Mouse (Mus musculus) activated CD4-positive, CD25-positive, alpha-beta regulatory T cell, adult 4 months (primary cell): ENCODE data around the gene Otud7a. TPM values are rescaled to one million over a fixed set of nuclear protein-coding genes. Genes with fewer than 3 reads are reported as not detected.

Experiments used
- ATAC-seq: one replicate; pipeline ENCODE4 v1.8.0; 2017
- polyA plus RNA-seq, 2 experiments: library from polyadenylated mRNA; unstranded; fragments of 100-300 nt; shearing (Covaris generic); gene quantifications; one replicate each; pipeline ENCODE4 v1.2.1; 2017

Otud7a gene
- polyA plus RNA-seq, 2 experiments from 2014 or later = not detected

- no peak for ATAC-seq
Observed at GRCm38 (mm10) chr7:63719183-63719944, 274.8 kb downstream of the Otud7a start.

DNA sequence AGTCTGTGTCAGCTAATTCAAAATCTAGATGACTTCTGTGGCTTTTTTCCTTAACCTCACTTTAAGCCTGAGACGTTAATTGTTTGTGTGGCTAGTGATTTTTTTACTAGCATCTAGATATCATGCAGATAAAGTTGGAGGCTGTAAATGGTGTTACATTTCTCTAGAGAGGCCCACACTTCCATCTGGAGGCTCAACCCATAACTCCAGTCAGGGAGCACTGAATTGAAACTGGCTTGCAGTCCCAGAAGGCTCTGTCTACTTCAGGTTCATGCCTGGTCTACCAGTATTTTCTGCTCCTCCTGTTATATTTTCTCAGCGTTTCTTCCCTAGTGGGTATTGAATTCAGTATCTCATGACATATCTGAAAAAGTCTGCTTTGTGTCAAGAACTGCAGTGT is 276.1 kb downstream of the Otud7a start:
- no peak for ATAC-seq

- no peak for ATAC-seq
Observed at GRCm38 (mm10) chr7:63725040-63725729, 280.6 kb downstream of the Otud7a start.

DNA sequence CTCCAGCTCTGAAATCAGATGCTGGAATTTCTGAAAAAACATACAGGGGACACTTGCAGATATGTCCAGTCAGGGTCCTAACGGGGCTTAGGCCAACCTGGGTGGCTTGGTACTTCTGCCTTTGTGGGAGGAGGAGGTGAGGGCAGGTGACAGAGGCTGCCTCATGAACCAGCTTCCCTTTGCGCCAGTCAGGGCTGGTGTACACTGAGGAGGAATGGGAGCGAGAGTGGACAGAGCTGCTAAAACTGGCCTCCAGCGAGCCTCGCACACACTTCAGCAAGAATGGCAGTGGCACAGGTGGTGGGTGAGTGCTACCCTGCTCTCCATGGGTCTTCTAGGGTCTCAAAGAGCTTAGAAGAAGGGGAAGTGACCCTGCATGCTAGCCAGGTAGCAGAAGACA is 285.1 kb downstream of the Otud7a start:
- no peak for ATAC-seq

DNA sequence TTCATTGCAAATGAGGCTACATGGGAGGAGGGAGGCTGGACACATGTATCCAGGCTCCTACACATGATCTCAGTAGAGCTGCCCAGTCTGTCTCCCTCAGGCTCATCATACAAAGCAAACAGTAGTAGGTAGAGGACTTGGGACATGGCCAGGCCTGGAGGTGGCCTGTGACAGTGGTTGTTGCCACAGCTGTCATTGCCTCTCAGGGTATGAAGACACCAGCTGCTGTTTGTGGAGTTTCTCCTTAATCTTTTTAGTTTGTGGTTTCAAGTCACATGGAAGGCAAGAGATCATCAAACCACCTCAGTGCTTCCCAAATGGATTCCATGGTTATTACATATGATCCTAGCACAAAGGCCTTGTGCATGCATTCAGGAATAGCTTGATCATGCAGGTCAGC is 285.5 kb downstream of the Otud7a start:
- no peak for ATAC-seq

DNA sequence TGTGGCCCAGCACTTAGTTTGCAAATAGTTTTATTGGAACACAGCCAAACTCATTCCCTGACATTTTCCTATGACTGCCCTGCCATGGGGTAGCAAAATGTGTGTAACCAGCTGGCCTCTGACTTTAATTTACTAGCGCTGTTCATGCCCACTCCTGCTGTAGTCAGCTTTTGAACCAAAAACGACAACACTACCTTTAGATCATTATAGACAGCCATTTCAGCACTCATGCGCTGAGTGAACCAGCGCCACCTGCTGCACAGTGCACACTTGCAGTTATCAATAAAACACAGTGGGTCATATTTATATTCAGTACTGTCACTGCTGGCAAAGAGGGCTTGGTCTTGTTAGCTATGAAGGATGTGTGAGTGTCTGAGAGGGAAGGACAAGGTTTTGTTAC is 293.2 kb downstream of the Otud7a start:
- no peak for ATAC-seq

GRCm38 (mm10) chr7:63738142-63738541 is 293.6 kb downstream of the Otud7a start:
- ATAC-seq = no peak

- no peak for ATAC-seq
Observed at GRCm38 (mm10) chr7:63743116-63743515, 298.6 kb downstream of the Otud7a start.

DNA sequence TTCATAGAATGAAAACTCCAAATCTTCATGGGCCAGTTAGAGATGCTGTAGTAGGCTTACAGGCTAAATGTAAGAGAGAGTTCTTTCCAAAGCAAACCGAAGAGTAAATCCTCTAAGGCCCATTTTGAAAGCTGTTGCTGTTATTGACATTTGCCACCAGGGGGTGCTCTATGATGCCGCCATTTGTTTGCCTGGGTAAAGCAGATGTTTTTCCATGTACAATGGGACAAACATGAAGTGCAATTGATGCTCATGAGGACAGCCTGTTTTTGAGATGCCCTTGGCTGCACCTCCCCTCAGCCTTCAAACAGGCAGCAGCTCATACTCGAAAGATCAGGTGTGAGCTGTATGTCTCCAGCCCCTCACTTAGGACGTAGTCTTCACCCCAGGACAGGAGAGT is 307.5 kb downstream of the Otud7a start:
- ATAC-seq = no peak

DNA sequence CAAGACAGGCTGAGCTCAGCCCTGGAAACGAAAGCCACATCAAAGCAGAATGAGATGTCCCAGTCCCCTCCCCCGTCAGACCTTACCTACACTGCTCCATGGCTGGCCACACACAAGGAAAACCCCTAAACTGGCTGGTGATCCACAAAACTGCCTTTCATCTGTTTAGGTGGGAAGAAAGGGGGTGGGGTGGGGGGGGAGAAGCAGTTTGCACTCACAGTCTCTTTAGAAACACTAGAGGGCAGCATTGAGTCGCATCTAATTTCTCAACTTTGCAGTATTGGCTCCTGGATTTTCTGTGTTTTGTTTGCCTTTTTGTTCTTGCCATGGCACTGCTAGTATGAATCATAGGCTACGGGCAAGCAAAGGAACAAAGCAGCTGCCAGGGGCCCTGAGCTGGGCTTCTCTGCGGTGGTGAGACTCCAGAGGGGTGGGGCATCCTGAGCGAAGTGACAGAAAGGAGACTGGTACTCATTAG is 308.8 kb downstream of the Otud7a start:
- ATAC-seq = peak; percentile 38

DNA sequence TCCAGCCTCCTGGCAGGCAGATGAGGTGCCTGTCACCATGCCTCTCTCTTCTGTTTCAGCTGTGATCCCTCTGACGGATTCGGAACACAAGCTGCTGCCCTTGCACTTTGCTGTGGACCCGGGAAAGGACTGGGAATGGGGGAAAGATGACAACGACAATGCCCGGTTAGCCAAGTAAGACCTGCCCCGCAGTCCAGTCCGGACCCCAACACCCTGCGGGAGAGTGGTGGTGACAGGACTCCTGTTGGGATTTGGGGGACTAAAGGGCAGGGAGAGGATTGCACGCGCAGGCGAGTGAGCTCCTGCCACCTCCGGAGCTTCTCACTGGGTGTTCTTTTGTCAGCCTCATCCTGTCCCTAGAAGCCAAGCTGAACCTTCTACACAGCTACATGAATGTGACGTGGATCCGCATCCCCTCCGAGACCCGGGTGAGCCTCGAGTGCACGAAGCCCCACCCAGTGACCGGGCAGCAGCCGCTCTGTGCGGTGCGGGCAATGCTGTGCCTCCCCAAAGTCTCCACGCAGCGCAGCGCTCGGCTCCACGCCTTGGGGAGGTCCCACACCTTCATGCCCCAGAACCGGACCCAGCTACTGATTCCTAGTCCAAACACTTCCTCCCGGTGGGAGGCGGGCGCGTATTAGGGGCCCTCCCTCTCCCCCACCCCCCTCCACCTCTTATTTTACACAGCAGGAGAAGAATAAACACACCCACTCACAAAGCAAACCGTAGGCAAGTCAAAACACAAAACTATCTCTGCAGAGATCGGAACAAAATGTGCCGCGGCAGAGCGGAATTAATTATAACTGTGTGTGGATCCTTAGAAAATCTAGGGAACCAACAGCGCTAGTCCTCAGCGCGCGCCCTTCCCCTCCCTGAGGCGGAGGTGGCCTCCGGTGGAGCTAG is 310.3 kb downstream of the Otud7a start:
- ATAC-seq = peak; percentile 21

DNA sequence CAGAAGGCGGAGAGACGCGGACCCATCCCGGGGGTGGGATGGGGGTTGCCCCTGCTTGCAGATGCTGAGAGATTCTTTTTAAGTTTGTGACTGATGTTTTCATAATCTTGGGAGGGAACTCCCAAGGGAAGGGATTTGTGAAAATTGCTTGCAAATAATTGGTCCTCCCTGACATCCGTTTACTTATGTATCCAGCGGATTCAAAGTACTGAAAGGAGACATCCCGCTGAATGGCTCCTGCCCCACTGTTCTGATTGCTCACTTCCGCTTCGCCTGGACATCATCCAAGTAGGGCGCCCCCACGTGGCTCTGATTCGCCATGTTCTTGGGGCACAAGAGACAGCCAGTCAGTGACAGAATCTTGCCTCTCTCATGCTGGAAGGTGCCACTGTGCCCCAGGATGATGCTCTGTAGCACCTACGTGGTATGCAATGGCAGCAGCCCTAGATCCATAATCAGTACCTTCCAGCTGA is 311.0 kb downstream of the Otud7a start:
- ATAC-seq = peak; percentile 81

- no peak for ATAC-seq
Observed at GRCm38 (mm10) chr7:63757136-63757677, 312.7 kb downstream of the Otud7a start.

GRCm38 (mm10) chr7:63757678-63758239 is 313.2 kb downstream of the Otud7a start:
- ATAC-seq = no peak

GRCm38 (mm10) chr7:63758240-63758826 is 313.8 kb downstream of the Otud7a start:
- no peak for ATAC-seq

DNA sequence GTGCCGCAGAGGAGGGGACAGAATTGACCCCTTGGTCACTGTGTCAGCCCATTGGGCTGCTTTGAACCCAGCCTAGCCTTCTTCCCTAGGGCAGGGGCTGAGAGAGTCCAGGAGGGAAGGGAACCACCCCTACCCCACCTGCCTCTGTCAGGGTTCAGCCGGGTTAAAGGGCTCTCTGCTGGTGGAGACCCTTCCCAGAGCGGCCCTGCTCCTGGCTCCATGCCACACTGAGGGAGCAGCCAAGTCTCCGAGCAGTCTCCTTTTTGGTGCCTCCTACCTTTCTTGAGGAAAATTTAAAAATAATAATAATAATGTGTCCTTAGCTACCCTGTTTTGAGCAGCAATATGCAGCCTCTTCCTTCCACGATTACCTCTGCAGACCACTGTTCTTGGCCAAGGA is 315.1 kb downstream of the Otud7a start:
- no peak for ATAC-seq

DNA sequence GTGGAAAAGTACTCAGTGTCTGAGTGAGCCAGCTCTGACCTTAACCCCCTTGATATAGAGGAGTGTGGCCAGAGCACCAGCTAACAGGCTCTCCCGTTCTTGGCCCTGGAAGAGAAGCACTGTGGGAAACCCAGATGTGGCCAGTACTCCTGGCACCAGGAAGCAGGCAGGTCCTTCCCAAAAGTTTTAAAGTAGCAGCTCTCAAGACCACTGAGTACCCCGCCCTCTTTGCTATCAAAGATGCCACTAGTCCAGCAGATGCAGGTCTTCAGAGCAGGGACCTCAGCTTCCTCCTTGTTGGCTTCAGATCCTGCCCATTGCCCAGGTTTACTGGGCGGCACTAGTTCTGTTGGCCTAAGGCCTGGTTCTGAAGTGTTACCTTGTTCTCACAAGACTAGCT is 318.0 kb downstream of the Otud7a start:
- ATAC-seq = no peak

DNA sequence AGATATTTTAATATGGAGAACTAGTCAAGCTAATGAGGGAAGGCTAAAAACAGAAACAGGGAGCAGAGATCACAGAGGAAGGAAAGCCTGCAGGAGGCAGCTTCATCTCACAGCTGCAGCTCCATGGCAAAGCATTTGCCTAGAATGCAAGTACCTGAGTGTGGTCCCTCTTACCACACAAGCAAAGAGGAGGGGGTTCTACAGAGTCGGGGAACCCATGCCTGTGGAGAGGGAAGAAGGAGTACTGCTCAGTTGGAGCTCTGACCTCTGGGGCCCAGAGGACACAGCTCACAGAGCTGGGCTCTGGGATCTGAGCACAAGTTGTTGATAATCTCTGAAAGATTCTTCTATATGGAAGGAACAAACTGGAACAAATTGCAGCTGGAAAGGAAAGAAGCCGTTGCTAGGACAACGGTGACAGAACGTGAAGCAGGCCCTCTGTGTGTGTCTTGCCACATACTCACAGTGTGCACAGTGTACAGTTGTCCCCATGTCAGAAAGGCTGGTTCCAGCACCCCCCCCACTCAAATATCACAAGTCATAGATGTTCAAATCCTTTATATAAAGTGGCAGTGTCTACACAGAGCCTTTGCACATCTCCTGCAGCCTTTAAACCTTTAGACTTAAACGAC is 324.0 kb downstream of the Otud7a start:
- no peak for ATAC-seq

DNA sequence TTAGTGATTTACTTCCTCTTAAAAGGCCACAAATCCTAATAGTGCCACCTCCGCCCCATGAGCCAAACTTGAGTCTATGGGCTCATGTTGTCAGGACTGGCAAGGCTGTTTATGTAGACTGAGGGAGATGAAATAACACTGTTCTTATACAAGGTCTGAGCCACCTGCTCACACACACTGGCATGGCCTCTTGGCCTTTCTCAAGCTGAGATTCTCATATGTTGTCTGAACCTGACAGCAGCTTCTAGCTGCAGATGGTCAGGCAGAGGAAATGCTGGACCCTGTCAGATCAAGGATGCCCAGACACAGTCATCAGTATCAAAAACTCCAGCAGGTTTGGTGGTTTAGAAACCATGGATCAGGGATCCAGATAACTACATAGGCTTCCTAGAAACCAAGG is 328.7 kb downstream of the Otud7a start:
- ATAC-seq = no peak

DNA sequence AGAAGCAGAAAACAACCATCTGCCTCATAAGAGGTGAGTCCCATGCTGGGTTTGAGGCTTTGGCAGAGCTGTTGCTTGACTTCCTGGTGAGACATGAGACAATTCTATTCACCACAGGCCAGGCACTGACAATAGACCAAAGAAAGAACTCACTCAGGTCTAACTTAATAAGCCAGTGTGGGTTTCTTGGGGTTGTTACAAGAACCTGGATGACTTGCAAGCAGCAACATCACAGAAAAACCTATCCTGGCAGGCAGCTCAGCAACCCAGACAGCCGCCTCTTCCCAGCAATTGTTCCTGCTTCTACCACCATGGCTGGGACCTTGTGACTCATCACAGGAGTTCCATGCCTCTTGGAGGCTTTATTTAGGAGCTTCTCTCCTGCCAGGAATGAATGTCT is 329.7 kb downstream of the Otud7a start:
- no peak for ATAC-seq

DNA sequence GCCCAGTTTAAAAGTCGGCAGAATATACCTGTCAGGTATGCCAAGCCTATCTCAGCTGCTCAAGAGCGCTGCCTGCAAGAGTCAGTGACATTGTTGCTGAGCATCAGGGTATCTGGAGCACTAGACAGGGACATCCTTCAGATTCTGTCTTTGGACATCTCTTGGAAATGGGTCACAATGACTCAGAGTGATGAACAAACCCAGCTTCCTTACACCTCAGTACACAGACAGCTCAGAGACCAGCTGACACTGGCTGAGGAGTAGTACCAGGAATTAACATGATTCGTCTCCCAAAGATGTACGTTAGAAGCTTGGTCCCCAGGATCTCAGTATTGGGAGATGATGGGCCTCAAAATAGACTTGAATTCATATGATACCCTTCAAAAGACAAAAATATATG is 332.8 kb downstream of the Otud7a start:
- no peak for ATAC-seq
